Mouse (Mus musculus) mouse embryonic stem cell (cell line): ENCODE measurements around the gene Aif1l.

ENCODE experiments used
- in situ Hi-C, 2 experiments: fragments of 300-500 bp; cut with MboI; formaldehyde crosslinking; loops; 1 replicate in 1 of 2; 3 replicates in 1 of 2; pipeline ENCODE4 v1.14.3; 2019 to 2020; ENCODE audit warnings: low sequenced_read_pairs in 2 of 2, low pct_unique_long_range_greater_than_20kb in 1 of 2, mixed read lengths in 1 of 2; ENCODE audit not compliant: unreplicated experiment in 1 of 2

The Aif1l gene

DNA sequence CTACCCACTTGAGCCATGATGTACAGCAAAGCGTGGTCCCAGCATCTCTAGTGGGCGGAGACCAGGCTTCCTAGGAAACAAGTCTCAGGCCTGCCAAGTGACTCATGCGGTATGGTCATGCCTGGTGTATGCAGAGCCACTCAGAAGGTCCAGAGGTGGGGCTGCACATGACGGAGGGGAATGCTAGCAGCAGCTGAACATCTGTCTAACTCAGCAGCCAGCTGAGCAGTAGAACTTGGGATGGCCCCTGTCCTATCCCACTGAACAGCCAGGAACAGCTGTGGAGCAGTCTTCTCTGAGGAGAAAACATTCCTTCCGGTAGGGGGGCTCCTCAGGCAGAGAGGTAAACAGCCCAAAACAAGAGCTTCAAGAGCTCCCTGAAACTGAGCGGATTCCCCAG, 1.5 kb upstream of the Aif1l start:
- in situ Hi-C loops, result no loop called here

DNA sequence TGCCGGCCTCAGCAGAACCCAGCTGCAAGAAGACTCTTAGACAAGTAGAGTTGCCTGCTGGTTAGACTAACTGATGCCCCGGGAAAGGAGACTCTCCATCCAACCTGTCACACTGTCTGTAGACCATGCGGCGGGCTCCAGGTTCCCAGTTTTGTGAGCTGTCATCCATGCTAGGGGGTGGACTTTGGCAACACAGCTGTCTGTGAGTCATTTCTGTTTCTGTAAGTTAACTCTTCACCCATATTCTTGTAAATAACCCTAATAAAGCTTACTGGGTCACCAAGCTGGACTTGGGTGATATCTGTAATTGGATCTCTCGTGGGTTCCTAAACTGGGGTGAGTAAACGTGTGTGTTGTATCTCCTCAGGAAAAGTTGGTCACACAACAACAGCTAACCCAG, 1.1 kb upstream of the Aif1l start:
- in situ Hi-C loops, result no loop called here

DNA sequence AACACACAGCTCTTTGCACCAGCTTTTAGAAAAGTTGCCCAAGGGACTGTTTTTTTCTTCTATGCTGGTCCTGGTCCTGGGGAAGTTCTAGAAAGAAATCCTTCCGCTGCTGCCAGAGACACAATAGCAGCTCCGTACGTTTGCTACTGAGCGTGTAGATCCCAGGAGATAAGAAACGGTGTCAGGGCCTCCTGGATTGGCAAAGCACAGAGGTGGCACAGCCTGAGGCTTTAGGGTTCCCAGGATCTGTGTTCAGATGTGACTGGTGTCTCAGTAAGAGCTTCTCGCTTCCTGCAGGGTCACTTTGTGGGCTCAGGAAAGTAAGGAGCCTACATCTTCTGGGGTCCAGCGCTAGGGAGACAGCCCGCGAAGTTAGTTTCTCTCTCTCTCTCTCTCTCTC, 1.0 kb downstream of the Aif1l start:
- in situ Hi-C loops, result no loop called here

DNA sequence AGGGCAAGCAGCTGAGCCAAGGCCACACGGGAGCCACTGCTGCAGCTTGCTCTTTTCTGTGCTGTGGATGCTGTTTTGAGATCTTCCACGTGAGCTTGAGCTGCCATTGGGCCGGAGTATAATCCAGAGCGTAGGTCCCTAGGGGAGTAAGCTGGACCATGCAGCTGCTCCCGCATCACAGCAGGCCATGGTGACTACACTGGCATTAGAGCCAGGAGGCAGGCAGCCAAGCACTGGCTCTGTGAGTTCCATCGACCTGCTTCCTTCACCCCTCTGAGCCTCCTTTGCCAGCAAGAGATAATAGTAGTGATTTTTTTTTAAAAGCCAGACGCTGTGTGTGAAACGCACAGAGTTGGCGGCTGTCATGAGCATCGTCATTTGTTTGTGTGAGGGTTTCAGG, 2.3 kb downstream of the Aif1l start:
- in situ Hi-C loops, result no loop called here

DNA sequence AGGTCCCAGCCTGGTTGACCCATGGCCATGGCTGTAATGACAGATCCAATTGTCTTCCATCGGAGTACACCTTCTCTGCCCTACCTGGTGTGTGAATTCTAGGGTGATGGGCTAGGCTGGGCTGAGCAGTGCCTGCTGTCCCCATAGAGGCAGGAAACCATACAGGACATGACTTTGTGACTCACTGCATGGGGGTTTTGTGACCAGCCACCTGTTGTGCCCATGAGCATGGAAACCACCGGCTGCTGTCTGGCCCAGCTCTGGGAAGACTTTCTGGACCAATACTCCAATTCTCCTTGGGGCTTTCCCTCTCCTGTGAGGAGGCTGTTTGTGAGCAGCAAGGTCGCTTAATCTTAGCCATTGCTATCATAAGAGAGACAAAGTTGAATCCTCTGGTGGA, 2.8 kb downstream of the Aif1l start:
- in situ Hi-C loops, result no loop called here

DNA sequence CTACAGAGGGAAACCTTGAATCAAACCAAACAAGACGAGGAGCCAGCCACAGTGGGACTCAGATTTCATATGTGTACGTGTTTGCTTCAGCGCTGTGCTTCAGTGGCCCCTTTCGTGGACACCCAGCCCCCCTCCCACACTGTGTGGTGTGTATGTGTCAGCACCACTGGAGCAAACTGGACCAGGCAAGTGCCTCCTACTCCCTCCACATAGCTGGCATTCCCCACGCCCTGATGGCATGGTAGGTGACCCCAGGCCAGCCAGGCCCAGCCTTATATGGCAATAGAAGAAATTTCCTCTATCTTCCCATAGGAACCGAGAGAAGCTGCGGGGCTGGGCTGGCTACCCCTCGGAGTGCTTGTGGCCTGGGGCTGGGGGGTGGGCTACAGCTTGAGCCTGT, 3.7 kb downstream of the Aif1l start:
- in situ Hi-C loops, result no loop called here

DNA sequence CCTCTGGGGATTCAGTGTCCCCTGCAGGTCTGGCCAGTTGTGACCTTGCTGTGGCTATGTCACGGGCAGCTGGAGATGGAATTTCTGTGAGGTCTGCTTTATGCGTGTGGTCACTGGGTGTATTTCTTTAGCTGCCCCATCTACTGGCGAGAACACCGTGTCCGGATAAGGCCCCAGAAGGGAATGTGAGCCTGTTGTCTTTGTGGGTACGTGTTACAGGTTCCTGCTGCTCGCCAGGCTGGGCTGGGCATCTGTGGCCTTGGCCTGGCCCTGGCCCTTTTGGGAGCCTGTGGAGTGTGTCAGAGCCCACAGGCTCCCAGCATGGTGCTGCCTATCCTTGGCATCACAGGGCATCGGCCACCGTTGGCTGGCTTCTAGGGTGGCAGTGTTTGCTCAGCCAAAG, 4.8 kb downstream of the Aif1l start:
- in situ Hi-C loops, result no loop called here

DNA sequence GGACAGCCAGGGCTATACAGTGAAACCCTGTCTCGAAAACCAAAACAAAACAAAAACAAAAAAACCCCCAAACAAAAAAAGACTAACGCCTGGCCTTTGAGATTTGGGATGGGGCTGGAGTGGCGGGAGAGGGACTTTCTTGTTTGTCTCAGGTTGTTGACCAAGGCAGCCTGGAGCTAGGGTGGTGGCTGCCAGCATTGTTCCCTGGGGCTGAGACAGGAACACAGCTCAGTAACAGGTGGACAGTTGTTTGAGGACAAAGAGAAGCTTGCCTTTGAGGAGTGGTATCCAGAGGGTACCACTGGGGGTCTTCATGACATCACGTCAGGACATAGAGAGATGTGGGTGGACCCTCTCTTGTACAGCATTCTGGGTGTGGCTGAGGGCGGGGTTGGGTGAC, 5.7 kb downstream of the Aif1l start:
- in situ Hi-C loops, result no loop called here

DNA sequence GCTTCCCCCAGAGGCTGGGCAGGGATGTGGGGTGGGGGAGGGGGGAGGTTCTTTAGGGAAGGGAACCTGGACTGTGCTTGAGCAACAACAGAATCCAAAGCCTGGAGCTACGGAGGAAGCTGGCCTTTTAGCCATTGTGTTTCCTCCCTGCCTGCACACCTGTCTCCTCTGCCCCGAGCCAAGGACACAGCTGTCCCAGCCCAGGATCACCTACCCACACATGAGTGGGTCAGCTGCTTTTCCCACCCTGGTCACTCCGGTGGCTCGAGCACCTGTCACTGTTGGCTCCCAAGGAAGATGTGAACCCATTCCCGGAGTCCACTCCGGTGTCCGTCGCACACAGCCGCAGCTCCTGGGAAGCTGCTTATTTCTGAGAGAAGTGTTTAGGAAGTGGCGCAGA, 7.3 kb downstream of the Aif1l start:
- in situ Hi-C loops, result no loop called here

DNA sequence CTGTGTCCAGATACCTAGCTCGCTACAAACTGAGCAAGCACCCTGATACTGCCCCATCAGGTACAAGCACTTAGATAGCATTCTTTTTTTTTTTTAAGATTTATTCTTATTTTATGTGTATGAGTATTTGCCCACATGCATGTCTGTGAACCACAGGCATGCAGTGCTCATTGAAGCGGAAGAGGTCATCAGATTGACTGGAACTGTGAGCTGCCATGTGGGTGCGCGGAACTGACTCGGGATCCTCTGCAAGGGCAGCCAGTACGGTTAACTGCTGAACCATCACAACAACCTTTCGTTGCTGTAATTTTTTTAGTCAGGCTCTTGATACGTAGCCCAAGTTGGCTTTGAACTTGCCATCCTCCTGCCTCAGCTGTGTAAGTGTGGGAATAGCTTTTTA, 11.0 kb downstream of the Aif1l start:
- in situ Hi-C loops, result no loop called here

DNA sequence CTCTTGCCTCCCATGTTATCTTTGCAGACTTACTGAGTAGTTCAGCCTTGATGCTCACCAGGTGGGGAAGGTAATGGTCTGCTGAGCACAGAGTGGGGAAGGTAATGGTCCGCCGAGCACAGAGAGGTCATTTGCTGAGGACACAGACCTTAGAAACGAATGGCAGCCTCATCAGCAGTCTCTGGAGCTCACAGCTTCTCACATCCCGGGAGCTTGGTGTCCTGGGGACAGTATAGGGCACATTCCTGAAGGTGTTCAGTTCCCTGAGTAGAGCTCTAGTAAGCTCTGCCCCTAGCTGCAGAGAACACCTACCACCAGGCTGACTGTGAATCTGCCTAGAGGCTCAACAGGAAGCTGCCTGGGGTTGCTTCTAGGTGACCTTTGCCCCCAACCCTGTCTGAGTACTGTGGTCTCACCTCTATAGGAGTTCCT, 11.9 kb downstream of the Aif1l start:
- in situ Hi-C loops, result no loop called here

DNA sequence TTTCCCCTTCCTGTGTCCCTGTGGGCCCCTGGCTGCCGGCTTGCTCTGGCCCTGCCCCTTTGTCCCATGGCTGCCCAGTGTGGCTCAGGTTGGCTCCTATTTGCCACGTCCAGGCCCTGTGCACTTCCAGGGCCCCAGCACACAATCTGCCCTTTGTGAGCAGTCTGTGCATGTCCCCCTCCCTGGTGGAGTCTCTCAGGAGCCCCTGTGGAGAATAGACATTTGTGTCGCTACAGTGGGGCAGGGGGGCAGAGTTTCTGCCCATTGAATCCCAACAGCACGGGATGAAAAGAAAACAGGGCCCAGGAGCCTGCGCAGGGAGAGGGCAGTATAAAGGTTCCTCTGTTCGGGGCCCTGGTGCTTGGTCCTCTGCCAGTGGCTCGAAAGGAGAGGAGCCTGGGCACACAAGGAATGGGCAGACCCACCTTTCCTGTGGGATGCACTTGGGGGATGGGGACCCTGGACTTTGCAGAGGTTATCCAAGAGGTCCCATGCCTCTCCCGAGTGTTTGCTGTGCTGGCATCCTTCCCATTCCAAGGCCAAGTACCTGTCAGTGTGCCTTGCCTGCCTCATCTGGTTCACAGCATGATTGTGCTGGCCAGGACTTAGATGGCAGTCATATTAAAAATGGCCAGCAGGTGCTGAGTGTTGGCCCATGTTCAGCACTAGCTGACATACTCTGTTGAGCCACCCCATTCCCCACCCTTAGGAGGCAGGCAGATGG, 12.7 kb downstream of the Aif1l start:
- in situ Hi-C loops, result no loop called here

DNA sequence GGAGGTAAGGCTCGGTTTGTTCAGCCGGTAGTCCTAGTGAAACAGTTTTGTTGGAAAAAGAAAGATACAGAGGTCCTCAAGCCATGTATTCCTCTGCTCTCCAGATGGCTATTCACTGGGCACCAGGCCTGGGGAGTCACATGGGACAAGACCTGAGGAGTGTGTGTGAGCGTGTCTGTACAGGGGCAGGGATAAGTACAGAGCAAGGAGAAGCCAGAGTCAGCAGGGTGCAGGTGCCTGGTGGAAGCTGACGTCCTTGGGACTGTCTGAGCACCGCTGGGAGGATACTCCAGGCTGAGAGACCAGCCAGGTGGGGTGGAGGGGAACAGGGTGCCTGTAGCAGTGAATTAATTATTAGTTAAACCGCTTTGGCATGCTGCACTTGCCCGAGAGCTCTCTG, 13.6 kb downstream of the Aif1l start:
- in situ Hi-C loops, result no loop called here

DNA sequence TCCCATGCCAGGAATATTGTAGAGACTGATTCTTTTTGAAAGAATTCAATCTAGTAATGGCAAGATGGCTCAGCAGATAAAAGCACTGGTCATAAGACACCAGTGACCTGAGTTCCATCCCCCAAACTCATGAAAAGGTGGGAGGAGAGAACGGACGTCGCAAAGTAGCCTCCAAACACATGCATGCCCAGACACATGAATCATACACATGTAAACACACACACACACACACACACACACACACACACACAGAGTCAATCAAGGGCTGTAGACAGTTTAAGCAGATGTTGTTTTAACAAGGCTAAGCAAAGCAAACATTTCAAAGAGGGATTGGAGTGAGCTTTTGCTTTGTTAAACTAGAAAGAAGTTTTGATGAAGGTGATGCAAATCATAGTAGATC, 14.3 kb downstream of the Aif1l start:
- in situ Hi-C loops, result no loop called here

DNA sequence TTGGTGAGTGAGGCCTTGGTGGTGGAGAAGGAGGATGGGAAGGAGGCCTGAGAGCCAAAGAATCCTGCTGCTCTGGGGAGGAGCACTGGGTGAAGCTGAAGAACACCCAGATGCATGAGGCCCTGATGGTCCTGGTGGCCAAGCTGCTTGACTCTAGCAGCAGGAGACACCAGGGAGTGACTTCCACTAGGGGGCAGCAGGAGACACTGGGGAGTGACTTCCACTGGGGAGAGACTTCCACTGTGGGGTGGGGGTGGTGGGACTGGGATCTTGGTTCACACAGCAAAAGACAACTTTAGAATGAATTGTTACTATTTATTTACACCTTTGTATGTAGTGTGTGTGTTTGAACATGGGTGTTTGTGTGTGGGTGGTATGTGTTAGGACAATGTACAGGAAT, 15.2 kb downstream of the Aif1l start:
- in situ Hi-C loops, result no loop called here

DNA sequence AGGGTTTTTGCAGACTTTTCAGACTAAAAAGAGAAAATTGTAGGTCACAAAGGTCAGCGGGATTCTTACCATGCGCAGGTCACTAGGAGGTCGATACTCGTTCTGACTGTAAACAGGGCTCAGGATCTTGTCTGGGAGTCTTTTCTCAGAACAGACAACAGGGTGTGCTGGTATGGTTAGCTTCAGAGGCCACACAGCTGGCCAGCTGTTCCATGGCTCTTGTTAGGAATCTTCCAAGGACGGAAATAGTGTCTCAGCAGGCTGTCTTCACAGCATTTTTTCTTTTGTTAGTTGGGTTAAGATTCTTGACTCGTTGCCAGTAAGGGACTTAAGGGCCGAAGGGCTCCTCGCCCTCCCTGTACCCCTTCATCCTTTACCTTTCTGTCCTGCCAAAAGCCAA, 16.9 kb downstream of the Aif1l start:
- in situ Hi-C loops, result no loop called here

DNA sequence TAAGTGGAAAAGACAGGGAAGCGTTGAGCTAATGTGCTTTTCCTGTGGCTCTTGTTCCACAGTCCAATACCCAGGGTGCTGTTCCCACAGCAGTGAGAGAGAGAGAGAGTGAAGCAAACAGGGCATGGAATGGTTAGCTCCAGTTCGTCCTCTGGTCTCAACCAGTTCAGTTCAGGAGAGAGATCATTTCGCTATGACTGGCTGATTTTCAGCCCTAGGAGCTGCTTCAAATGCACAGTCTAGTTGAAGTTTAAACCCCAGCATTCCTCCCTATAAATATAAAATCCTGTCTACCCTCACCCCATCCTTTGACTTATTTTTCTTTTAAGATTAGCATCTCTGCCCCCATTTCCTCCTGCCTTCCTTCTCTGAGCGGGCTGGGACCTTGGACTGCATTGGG, 22.6 kb downstream of the Aif1l start:
- in situ Hi-C loops, result no loop called here

DNA sequence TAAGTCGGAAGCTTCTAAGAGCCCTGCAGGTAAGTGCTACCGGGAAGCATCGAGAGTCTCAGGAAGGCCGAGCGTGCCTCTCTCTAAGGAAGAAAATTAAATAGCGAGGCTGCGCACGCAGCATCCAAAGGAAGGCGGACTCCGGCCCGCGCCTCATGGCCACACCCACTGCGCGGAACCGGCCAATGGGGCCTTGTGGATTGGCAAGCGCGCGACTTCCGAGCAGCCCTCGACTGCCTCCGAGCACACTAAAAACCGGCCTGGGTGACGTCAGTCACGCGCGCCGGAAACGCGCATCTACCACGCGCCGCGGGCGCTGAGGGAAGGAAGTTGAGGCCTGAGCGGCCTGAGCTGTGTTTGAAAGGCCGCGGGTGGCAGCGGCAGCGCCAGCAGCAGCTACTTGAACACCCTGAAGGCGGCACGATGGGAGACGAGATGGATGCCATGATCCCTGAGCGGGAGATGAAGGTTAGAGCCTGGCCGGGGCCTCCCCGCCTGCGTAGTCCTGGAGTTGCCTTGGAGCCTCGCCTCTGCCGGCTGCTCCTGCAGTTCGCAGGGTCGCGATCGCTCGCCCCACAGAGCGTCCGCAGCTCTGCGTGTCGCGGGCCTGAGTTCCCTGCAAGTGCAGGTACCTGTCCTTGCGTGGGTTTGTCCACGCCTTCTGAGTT, 24.3 kb downstream of the Aif1l start, which contains the start of gene Nup214:
Gene Nup214 (plus strand): TSS at position 296 of the 668 bp plus-strand sequence.
- in situ Hi-C loops, result no loop called here

DNA sequence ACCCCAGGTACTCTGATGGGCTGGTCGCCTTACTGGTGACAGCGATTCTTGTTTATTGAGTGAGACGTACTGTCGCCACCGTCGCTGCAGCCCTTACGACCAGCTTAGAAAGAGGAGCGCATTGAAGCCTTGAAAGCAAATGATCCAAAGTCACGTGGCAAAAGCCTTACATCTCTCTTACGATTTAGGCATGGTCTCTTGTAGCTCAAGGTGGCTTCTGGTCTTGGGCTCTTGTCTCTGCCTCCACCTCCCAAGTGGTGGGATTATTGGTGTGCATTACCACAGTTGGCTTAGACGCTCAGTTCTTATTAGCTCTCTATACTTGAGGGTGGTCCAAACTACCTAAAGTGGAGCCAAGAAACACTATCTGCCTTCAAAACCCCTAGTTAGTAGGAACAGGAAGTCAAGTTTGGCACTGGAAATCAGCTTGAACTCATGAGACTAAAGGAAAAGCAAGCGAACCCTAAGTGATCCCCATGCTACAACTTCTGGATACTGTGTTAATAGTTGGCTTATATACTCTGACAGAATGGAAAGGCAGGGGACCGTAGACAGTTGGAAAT, 25.0 kb downstream of the Aif1l start:
- in situ Hi-C loops, result no loop called here

DNA sequence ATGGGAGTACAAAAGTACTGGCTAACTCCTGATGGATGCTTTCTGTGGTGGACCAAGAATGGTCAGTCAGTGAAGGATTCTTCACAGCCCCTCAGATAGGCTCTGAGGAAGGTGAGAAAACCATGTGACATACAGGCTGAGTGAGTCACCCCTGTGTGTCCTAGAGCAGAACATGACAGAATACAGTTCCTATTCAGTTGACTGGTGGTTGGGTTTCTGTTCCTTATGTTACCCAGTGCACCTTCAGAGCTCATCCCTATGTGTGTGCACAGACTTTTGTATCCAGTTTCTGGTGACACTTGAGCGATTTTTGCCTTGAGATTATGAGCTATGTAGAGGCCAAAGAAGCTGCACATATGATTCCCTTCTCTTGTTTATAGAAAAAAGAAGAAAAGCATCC, 37.8 kb downstream of the Aif1l start:
- in situ Hi-C loops, result no loop called here
